Mouse (Mus musculus) G1E (cell line): ENCODE data around the gene Mmp27. TPM values are rescaled to one million over a fixed set of nuclear protein-coding genes. Genes with fewer than 3 reads are reported as not detected.

Experiments used
- ATAC-seq: 2 replicates; pipeline ENCODE4 v1.8.0; 2016; ENCODE audit warnings: mild to moderate bottlenecking; ENCODE audit not compliant: insufficient number of reproducible peaks, poor library complexity, low FRiP score, severe bottlenecking; ENCODE audit errors: extremely low read depth
- DNase-seq: peaks from one replicate; pipeline ENCODE4 v3.0.0; 2012; ENCODE audit warnings: low spot score
- H3K27me3 ChIP-seq: 2 replicates; pipeline ENCODE4 v1.6.1; 2012; ENCODE audit warnings: mild to moderate bottlenecking, low read length, inconsistent platforms; ENCODE audit not compliant: insufficient read depth
- H3K36me3 ChIP-seq: replicated peaks from 2 replicates; pipeline ENCODE3; 2012; ENCODE audit warnings: mild to moderate bottlenecking, inconsistent platforms
- H3K4me1 ChIP-seq: 2 replicates; pipeline ENCODE4 v1.6.1; 2012; ENCODE audit warnings: low read depth, low read length, inconsistent platforms, mixed read lengths; ENCODE audit not compliant: insufficient read depth
- H3K4me3 ChIP-seq: 2 replicates; pipeline ENCODE4 v1.5.1; 2012; ENCODE audit warnings: low read depth, mild to moderate bottlenecking, inconsistent platforms, low read length, moderate library complexity, mixed read lengths
- H3K9me3 ChIP-seq: replicated peaks from 2 replicates; pipeline ENCODE4 v1.6.1; 2012; ENCODE audit warnings: inconsistent platforms
- CTCF ChIP-seq: IDR thresholded peaks from 2 replicates; pipeline ENCODE4 v1.5.1; 2012; ENCODE audit warnings: low read depth, low read length, inconsistent platforms, mixed read lengths
- GATA1 ChIP-seq: IDR thresholded peaks from 2 replicates; pipeline ENCODE4 v1.6.1; 2012; ENCODE audit warnings: borderline replicate concordance, low read length, inconsistent platforms, mixed read lengths
- GATA2 ChIP-seq: IDR thresholded peaks from 2 replicates; pipeline ENCODE4 v1.6.1; 2012; ENCODE audit warnings: low read depth, low read length, inconsistent platforms, borderline replicate concordance
- POLR2AphosphoS5 ChIP-seq: IDR thresholded peaks from 2 replicates; pipeline ENCODE4 v1.6.1; 2012; ENCODE audit warnings: low read depth, low read length, inconsistent platforms; ENCODE audit not compliant: insufficient replicate concordance
- TAL1 ChIP-seq: conservative IDR thresholded peaks from 2 replicates; pipeline ENCODE4 v1.6.1; 2012; ENCODE audit warnings: low read depth, low read length, inconsistent platforms, mixed read lengths
- polyA plus RNA-seq: library from polyadenylated mRNA; stranded (reverse); fragments of >175 nt; gene quantifications from 2 replicates; pipeline ENCODE4 v1.2.3, GENCODE M21; 2012
- total RNA-seq, 2 experiments: library from RNA; stranded (forward) in 1 of 2; stranded (reverse) in 1 of 2; fragments of 200-1000 nt in 1 of 2; fragments of >200 nt in 1 of 2; fragmentation: Nextera tagmentation in 1 of 2; gene quantifications; 2 replicates each; pipeline ENCODE4 v1.2.3; 2014 to 2017

Mmp27 gene
- total and polyA plus RNA-seq, 3 experiments: 0.68 to 3.4 TPM; not detected in 1

DNA sequence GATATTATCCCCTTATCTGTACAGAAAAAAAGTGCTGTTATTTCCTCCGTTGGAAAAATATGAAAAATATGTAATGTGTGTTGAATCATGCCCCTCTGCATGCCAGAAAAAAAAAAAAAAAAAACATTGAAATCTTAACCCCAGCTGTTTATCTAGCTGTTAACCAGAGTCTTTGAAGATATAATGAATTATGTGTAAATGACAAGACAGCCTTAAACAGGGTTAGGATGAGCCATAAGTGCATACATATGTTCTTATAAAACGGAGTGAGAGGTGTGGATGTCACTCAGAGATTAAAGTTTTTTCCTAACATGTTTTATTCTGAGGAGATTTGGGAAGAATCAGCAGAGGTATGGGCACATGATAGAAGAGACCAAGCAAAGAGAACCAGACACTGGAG, 3.3 kb upstream of the Mmp27 start:
- H3K4me1 ChIP-seq: peaks cover 6% of the 10 kb centered on the region
- no peak for DNase-seq
- H3K9me3 ChIP-seq: no peaks in the 10 kb centered on the region
- no peaks in the 10 kb centered on the region for H3K27me3 ChIP-seq
- no peaks in the 10 kb centered on the region for H3K36me3 ChIP-seq
- TF ChIP-seq GATA1: no peak
- no peak for TF ChIP-seq CTCF
- TF ChIP-seq POLR2AphosphoS5: no peak
- TF ChIP-seq TAL1: no peak
- no peak for TF ChIP-seq GATA2
- no peak for ATAC-seq
- no peak overlapping the region for H3K4me3 ChIP-seq

DNA sequence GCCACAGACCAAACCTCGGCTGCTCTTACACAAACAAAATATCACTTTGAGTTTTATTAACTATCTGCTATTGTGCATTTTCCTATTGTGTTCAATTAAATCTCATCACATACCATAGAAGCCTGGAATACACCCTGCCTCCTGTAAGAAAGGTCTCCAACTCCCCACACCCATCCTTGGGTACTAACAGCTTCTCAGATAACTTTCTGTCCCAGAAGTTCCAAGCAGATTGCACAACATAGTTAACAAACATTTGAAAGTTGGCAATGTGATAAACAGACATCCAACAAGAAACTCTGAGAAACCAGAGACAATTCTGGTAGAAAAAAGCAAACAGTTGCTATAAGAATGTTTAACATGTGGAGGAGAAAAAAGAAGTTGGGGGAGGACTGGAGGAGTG, 711 bp upstream of the Mmp27 start:
- Histone ChIP-seq H3K9me3 (no peaks in the 10 kb centered on the region), H3K36me3 (no peaks in the 10 kb centered on the region), H3K4me1 (peaks cover 8% of the 10 kb centered on the region), H3K27me3 (no peaks in the 10 kb centered on the region), H3K4me3 (no peak overlapping the region)
- ATAC-seq (no peak), DNase-seq (no peak)
- no peak for TF ChIP-seq GATA2

DNA sequence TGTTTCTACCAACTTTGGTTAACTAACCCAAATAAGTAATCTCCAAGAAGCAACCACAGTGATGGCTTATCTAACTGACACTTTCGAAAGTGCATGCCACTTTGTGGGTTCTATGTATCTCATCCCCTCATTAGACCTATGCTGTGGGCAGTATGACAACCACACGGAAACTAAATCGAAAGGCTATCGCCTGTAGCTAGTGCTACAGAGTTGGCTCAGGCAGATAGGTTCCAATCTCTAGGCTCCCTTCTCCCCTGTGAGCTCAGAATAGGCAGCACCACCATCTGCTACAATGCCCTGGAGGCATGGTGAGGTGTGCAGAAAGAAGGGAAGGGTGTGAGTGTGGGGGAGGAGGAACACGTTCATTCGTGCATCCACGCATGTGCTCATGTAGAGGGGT, 992 bp downstream of the Mmp27 start:
- Histone ChIP-seq H3K4me1 (peaks cover 8% of the 10 kb centered on the region), H3K27me3 (no peaks in the 10 kb centered on the region), H3K9me3 (no peaks in the 10 kb centered on the region), H3K36me3 (no peaks in the 10 kb centered on the region), H3K4me3 (no peak overlapping the region)
- TF ChIP-seq POLR2AphosphoS5: no peak
- ATAC-seq: no peak
- DNase-seq: no peak

DNA sequence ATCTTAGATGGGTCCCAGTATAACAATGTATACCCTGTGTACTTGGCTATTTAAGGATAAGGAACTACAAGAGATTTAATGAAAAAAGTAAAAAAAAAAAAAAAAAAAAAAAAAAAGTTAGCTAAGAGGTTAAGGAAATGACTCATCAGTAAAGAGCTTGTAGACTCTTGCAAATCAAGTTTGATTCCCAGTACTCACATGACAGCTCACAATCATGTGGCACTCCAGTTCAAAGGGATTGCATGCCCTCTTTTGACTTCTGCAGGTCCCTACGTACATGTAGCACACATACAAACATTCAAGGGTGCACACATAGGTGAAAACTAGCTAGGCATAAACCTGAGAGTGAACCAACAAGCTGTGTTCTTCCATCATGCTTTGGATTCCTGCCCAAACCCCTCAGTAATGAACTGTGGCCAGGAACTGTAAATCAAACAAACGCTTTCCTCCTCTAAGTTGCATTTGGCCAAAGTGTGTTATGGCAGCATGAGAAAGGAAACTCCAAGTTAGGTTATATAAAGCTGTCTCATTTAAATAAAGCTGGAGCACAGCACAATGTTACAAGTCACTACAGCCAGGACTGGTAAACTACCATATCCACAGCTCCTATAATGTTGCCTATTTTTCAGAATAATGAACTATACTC, 1.6 kb downstream of the Mmp27 start:
- Histone ChIP-seq H3K9me3 (no peaks in the 10 kb centered on the region), H3K4me3 (no peak overlapping the region), H3K36me3 (no peaks in the 10 kb centered on the region), H3K27me3 (no peaks in the 10 kb centered on the region), H3K4me1 (peaks cover 5% of the 10 kb centered on the region)
- TF ChIP-seq POLR2AphosphoS5 (no peak), TAL1 (no peak), GATA1 (no peak), GATA2 (no peak), CTCF (no peak)
- peak; percentile 58; the same call in 1 of the 2 replicates for ATAC-seq
- no peak for DNase-seq

DNA sequence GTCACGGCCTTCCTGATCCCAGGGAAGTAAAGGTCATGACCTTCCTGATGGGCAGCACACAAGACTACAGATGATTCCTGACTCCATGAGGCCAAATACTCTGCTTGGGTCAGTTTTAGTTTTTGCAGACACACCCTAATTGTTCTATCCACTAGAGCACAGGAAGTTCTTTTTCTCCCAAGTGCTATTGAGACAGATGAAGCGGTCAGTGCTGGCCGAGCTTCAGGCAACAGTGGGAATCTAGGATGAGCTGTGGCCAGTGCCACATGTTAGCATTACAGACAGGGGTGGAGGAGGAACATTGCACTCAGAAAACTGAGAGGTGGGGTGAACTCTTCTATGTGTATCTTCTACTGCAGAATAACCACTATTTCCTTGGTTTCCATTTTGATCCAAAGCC, 4.3 kb downstream of the Mmp27 start:
- DNase-seq (no peak), ATAC-seq (no peak)
- no peak for TF ChIP-seq TAL1
- no peak for TF ChIP-seq POLR2AphosphoS5
- no peak for TF ChIP-seq CTCF
- no peak for TF ChIP-seq GATA1
- no peak for TF ChIP-seq GATA2
- Histone ChIP-seq H3K9me3 (no peaks in the 10 kb centered on the region), H3K4me1 (peaks cover 5% of the 10 kb centered on the region), H3K4me3 (no peak overlapping the region), H3K27me3 (no peaks in the 10 kb centered on the region), H3K36me3 (no peaks in the 10 kb centered on the region)

DNA sequence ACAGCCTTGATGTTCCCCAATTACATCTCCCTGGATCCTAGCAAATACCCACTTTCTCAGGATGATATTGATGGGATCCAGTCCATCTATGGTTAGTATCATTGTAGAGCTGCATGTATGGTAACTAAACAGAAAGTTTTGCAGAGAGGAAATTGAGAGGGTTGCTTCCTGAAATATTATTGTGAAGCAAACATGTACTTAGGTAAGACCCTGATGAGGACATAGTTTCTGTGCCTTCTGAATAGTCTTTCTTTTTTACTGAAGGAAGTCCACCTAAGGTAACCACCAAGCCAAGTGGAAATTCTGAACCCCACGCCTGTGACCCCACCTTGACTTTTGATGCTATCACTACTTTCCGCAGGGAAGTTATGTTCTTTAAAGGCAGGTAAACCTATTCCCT, 6.2 kb downstream of the Mmp27 start:
- Histone ChIP-seq H3K4me1 (peaks cover 3% of the 10 kb centered on the region), H3K27me3 (no peaks in the 10 kb centered on the region), H3K4me3 (no peak overlapping the region), H3K36me3 (no peaks in the 10 kb centered on the region), H3K9me3 (no peaks in the 10 kb centered on the region)
- TF ChIP-seq GATA1 (no peak), TAL1 (no peak), POLR2AphosphoS5 (no peak), CTCF (no peak), GATA2 (no peak)
- ATAC-seq: no peak
- no peak for DNase-seq

DNA sequence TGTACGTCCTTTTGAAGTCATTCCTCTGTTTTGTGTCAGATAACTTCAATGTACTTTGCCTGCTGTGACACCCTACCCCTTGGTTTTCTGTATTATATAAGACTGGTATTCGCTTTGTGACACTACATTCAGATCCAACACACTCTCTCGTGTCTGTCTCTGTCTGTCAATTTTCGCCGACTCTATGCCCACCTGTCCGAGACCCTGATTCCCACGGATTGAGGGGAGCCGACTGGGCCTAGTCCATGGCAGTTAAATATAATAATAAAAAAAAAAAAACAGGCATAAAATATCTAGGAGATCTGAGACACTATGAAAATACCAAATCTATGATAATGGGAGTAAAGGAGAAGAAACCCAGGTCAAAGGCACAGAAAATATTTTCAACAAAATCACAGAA, 18.9 kb downstream of the Mmp27 start:
- no peak for TF ChIP-seq TAL1
- TF ChIP-seq GATA2: no peak
- TF ChIP-seq GATA1: no peak
- no peak for TF ChIP-seq CTCF
- TF ChIP-seq POLR2AphosphoS5: no peak
- Histone ChIP-seq H3K4me1 (peaks cover 4% of the 10 kb centered on the region), H3K4me3 (no peak overlapping the region), H3K36me3 (no peaks in the 10 kb centered on the region), H3K27me3 (no peaks in the 10 kb centered on the region), H3K9me3 (no peaks in the 10 kb centered on the region)
- DNase-seq (no peak), ATAC-seq (no peak)
